Mouse (Mus musculus): ENCODE data around the gene Tbc1d10a.

DNA sequence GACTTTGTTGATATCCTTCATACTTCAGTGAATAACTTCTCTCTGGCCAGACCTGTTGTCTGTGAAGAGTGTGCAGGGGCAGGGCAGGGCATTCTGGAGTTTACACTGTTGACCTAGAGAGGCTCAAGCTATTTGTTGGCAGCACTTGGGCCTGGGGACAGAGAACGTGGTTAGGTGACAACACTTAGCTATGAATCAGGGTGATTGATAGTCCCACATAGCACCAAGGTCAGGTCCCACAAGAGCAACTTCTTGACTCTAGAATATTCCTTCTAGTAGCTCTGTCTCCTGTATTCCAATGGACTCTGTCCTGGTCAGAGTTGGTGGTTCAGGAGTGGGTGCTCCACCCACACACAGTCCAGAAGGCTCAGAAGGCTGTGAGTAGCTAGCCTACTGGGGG is 24.2 kb downstream of the Tbc1d10a start:
- TF ChIP-seq FLI1 (IDR thresholded peaks at IDR 0.05; ENCODE audit: low read length) (no peak), GATA1 (IDR thresholded peaks at IDR 0.05; ENCODE audit: borderline replicate concordance, low read length) (no peak)

All from megakaryocyte, embryonic 14.5 days (primary cell).